Mouse (Mus musculus) heart, embryonic 14.5 days (tissue): ENCODE measurements around the gene Sft2d1. TPM values are rescaled to one million over a fixed set of nuclear protein-coding genes. Genes with fewer than 3 reads are reported as not detected.
A peak's percentile ranks its signal among the peaks of the same experiment; 100 is the strongest.

Experiments
- ATAC-seq: fragments of 200-750 bp; cut with Nextera tagmentation; 2 replicates; pipeline ENCODE4 v1.8.0; 2017; ENCODE audit warnings: low read depth, moderate TSS enrichment; ENCODE audit not compliant: insufficient number of reproducible peaks, insufficient read depth, low FRiP score
- H3K27ac ChIP-seq, 2 experiments: fragments of 200-500 bp in 1 of 2; fragments of 300-500 bp in 1 of 2; sonication (generic) in 1 of 2; replicated peaks in 1 of 2; 2 replicates each; pipeline ENCODE4 v1.5.1; 2012 to 2014; ENCODE audit warnings: low read depth in 2 of 2, low read length in 2 of 2, control low read depth in 1 of 2, mild to moderate bottlenecking in 1 of 2, mixed read lengths in 1 of 2; ENCODE audit not compliant: control insufficient read depth in 1 of 2, insufficient read depth in 1 of 2
- H3K27me3 ChIP-seq: fragments of 300-500 bp; sonication (generic); 2 replicates; pipeline ENCODE4 v1.6.1; 2014; ENCODE audit warnings: mild to moderate bottlenecking, low read length, control low read depth; ENCODE audit not compliant: control insufficient read depth, insufficient read depth
- H3K36me3 ChIP-seq: fragments of 300-500 bp; sonication (generic); 2 replicates; pipeline ENCODE4 v1.6.1; 2014; ENCODE audit warnings: mild to moderate bottlenecking, control low read depth, low read length, mixed read lengths; ENCODE audit not compliant: control insufficient read depth, insufficient read depth
- H3K4me1 ChIP-seq, 2 experiments: fragments of 200-500 bp in 1 of 2; fragments of 300-500 bp in 1 of 2; sonication (generic) in 1 of 2; 2 replicates each; pipeline ENCODE4 v1.6.1; 2012 to 2014; ENCODE audit warnings: low read length in 2 of 2, control low read depth in 1 of 2, mixed read lengths in 1 of 2; ENCODE audit not compliant: control insufficient read depth in 2 of 2, insufficient read depth in 2 of 2
- H3K4me2 ChIP-seq: fragments of 300-500 bp; sonication (generic); 2 replicates; pipeline ENCODE4 v1.6.1; 2014; ENCODE audit warnings: mild to moderate bottlenecking, low read length
- H3K4me3 ChIP-seq, 2 experiments: fragments of 200-500 bp in 1 of 2; fragments of 300-500 bp in 1 of 2; sonication (generic) in 1 of 2; 2 replicates each; pipeline ENCODE4 v1.5.1; 2012 to 2014; ENCODE audit warnings: low read length in 2 of 2, mild to moderate bottlenecking in 2 of 2, control low read depth in 1 of 2, low read depth in 1 of 2, moderate library complexity in 1 of 2; ENCODE audit not compliant: control insufficient read depth in 1 of 2, insufficient read depth in 1 of 2
- H3K9ac ChIP-seq: fragments of 300-500 bp; sonication (generic); 2 replicates; pipeline ENCODE4 v1.6.1; 2014; ENCODE audit warnings: mild to moderate bottlenecking, low read length
- H3K9me3 ChIP-seq: fragments of 300-500 bp; sonication (generic); 2 replicates; pipeline ENCODE4 v1.6.1; 2016; ENCODE audit warnings: low read length, control low read depth; ENCODE audit not compliant: control insufficient read depth
- WGBS: fragments of 180-500 bp; shearing (Covaris S2); extraction: QIAGEN DNeasy Blood & Tissue Kit; methylation state at CpG from one replicate; pipeline ENCODE4 v1.1.7; 2014; 5-methylcytosine and 5-hydroxymethylcytosine counted together
- polyA plus RNA-seq: library from polyadenylated mRNA; unstranded; fragments of >200 nt; fragmentation: Nextera tagmentation; extraction: Ambion mirVana; gene quantifications from 2 replicates; pipeline ENCODE4 v1.2.1, GENCODE M21; 2014

Sft2d1 gene
- polyA plus RNA-seq, 1 experiment from 2014 or later = 64.6 TPM

DNA sequence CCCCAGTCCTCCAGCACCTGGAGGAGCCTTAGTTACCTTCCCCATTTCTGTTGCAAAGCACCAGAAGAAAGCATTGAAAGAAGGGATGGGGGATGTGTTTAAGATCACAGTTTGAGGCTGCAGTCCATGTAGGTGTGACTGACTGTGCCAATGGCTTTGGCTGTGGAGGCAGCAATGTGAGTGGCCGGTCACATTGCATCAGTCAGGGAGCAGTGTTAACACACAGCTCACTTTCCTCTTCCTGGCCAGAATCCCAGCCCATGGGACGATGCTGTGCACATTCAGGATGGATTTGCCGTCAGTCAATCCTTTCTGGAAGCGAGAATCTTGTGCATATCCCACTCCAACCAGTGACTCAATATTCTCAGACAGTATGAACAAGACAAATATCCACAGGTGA is 38.0 kb downstream of the Sft2d1 start:
- Histone ChIP-seq H3K36me3 (no peaks in the 10 kb centered on the region), H3K27me3 (no peaks in the 10 kb centered on the region), H3K4me1 (no peaks in the 10 kb centered on the region), H3K9ac (no peak overlapping the region), H3K4me3 (no peak overlapping the region), H3K9me3 (no peaks in the 10 kb centered on the region), H3K4me2 (no peak overlapping the region), H3K27ac (no peak overlapping the region)
- ATAC-seq = no peak
- 85% methylated on average over 4 of the region's 4 CpGs for WGBS

DNA sequence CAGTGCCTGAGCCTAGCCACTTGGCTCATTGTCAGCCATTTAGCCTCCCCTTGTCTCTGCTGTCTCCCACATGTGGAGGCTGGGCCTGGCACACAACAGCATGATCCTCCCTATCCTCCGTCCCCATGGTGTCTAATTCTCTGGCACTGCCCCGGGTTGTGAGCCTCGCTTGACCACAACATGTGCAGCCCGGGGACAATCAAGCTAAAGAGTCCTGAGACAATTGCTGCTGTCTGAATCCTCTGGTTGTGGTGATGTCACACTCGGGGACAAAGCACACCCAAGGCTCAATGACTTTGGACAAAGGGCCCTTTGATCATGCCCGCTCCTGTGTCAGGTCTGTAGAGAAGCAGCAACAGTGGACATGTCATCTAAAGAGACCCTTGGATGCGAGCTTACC is 40.2 kb downstream of the Sft2d1 start:
- no peaks in the 10 kb centered on the region for H3K36me3 ChIP-seq
- no peak overlapping the region for H3K4me2 ChIP-seq
- no peaks in the 10 kb centered on the region for H3K4me1 ChIP-seq
- no peak overlapping the region for H3K9ac ChIP-seq
- H3K4me3 ChIP-seq = no peak overlapping the region
- no peak overlapping the region for H3K27ac ChIP-seq
- no peak for ATAC-seq
- H3K27me3 ChIP-seq = no peaks in the 10 kb centered on the region
- 70% methylated on average over 7 of the region's 7 CpGs for WGBS
- no peaks in the 10 kb centered on the region for H3K9me3 ChIP-seq

DNA sequence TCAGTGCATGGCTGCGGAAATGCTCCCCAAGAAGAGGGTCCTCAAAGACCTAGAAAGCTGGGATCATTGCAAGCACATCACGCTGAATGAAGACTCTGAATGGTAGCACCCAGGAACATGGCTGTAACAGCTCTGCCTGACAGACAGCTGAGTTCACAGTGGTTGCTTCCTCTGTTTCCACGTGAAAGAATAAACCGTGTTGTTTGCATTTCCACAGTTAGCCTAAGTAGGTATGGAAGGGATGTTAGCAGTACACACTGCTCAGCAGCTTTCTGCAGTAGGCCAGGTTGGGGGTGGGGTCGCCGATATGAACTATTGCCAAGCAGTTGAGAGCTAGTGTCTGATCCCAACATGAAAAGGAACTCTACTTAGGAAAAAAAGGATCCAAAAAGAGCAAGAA is 44.8 kb downstream of the Sft2d1 start, which contains the start of gene T2:
TSS of gene T2 (plus strand) at position 301 of the 400 bp plus-strand sequence.
- no peaks in the 10 kb centered on the region for H3K4me1 ChIP-seq
- no peak within 1 kb of the TSS for H3K27ac ChIP-seq
- H3K9ac ChIP-seq = no peak within 1 kb of the TSS
- no peak within 1 kb of the TSS for H3K4me2 ChIP-seq
- WGBS = 79% methylated on average over 6 of the region's 6 CpGs
- H3K36me3 ChIP-seq = no peaks in the 10 kb centered on the region
- no peak within 1 kb of the TSS for H3K4me3 ChIP-seq
- no peak for ATAC-seq
- no peaks in the 10 kb centered on the region for H3K27me3 ChIP-seq
- no peaks in the 10 kb centered on the region for H3K9me3 ChIP-seq

DNA sequence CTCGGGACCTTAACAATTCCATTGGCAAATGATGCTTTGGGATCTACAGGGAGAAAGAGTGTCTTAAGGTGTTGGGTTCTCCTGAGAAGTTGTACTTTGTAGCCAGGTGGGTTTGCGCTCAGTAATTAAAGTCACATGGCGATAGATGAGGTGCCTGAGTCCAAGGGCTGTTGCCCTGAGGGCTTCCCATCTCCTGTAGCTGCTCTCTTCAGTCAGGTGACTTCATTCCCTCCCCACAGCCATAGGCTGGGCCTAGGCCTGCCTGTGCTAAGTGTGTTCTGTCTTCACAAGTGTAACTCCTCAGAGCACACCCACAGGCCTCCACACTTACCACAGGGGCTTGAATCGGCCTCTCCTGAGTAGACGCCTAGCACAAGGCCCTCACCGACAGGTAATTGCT is 46.6 kb downstream of the Sft2d1 start:
- 84% methylated on average over 6 of the region's 6 CpGs for WGBS
- H3K4me1 ChIP-seq = no peaks in the 10 kb centered on the region
- no peak for ATAC-seq
- no peak overlapping the region for H3K4me2 ChIP-seq
- H3K9ac ChIP-seq = no peak overlapping the region
- no peak overlapping the region for H3K27ac ChIP-seq
- no peak overlapping the region for H3K4me3 ChIP-seq
- 0 out of 2 replicates have a peak, but pooled peaks cover 6% of the 10 kb centered on the region for H3K27me3 ChIP-seq
- H3K9me3 ChIP-seq = no peaks in the 10 kb centered on the region
- H3K36me3 ChIP-seq = no peaks in the 10 kb centered on the region

DNA sequence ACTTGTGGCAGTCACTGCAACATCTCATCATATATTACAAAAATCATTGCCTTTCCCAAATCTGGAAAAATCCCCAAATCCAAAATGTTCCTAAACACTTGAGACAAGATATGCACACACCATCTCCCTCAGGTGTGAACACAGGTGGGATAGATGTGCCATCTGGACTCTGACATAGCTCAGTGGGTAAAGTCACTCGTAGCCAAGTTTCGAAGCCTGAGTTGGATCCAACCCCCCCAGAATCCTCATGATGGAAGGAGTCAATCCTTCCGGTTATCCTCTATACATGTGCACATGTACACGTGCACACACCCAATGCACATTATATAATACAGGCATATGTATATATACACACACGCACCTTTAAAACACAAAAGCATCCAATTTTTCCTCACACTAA is 50.0 kb downstream of the Sft2d1 start:
- Histone ChIP-seq H3K27me3 (peaks cover 15% of the 10 kb centered on the region), H3K4me1 (no peaks in the 10 kb centered on the region), H3K4me2 (no peak overlapping the region), H3K27ac (no peak overlapping the region), H3K36me3 (no peaks in the 10 kb centered on the region), H3K4me3 (no peak overlapping the region), H3K9ac (no peak overlapping the region), H3K9me3 (no peaks in the 10 kb centered on the region)
- ATAC-seq = no peak
- WGBS = 86% methylated on average over 5 of the region's 5 CpGs

DNA sequence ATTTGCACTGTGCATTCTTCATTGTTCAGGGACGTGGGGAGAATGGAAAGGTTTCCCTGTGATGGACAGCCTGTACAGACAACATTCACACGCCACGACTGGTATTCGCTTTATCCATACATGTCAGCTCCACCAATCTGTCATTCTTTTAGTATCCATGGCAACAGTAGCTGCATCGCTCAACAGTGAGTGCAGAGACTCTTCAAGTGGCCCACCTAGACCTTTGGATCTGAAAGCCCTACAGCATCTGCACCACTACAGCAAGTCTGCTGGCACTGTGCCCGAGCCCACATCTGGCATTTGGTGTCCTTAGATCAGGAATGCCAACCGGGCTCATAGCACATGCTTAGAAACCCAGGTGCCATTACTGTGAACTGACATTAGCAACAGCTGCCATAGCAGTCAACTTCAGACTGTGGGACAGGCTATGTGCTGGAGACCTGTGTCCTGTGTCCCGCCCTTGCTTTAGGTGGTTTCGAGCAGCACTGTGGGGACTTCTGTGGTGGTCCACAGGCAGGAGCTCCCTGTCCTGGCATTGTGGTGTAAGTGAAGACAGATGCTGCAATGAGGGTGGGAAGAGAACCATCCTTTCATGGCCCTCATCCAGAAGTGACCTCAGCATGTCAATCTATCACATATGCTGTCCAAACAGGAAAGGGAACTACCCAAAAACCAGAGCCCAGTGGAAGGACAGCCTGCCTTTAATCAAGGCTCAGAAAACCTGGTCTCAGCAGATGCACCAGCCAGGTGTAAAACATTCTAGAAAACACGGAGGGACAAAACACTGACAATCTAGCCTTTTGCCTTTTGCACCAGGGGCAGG is 50.6 kb downstream of the Sft2d1 start:
- 81% methylated on average over 10 of the region's 10 CpGs for WGBS
- no peak overlapping the region for H3K4me3 ChIP-seq

DNA sequence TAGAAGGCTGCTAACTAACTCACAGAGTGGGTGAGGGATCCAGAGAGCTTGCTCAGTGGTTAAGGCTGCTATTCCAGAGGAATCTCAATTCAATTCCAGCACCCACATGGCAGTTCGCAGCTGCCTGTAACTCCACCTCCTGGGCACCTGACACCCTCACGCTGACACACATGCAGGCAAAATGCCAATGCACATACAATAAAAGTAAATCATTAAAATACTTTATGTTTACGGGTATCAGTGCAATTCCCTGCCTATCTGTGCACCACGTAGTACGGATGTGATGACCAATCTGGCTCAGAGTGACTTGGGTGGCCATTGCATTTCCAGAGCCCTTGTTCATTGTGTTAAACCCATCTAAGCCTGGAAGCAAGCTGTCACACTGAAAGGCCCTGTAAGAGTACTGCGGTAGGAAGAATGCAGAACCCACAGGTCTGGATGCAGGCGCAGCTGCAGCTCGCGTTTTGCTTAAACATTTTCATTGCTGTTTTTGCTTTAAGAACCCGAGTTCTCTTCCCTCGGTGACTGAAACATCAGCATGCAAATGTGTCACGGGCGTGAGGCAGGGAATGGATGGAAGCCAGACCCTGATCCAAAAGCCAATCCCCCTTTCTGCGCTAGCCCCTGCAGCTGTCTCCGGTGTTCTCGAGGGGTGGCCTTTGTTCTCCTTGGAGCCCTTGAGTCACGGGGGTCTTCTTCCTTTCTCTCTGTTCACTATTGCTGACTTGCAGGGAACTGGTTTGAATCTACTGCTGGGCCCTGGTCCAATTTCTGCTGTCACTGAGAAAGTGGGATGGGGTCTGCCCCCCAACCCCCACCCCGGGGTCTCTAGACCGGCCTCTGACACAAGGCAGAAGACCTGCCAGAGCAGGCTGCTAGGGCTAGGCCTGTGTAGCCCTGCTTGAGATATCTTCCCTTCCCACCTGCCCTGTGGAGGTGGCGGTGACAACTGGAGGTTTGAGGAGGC is 56.9 kb downstream of the Sft2d1 start:
- Histone ChIP-seq H3K4me1 (peaks cover 3 to 12% of the 10 kb centered on the region in 2 experiments; a peak in 3 of 4 replicates), H3K36me3 (no peaks in the 10 kb centered on the region), H3K4me3 (no peak overlapping the region), H3K27me3 (peaks cover 15% of the 10 kb centered on the region), H3K4me2 (peak overlapping the region; percentile 32), H3K9me3 (no peaks in the 10 kb centered on the region), H3K27ac (no peak overlapping the region), H3K9ac (0 out of 2 replicates have a peak overlapping the region, but pooled peaks have one; percentile 42)
- ATAC-seq = no peak
- WGBS = 24% methylated on average over 20 of the region's 20 CpGs

More for the DNA sequence above, 50.6 kb downstream of the Sft2d1 start:
- no peak overlapping the region for H3K4me2 ChIP-seq
- no peaks in the 10 kb centered on the region for H3K36me3 ChIP-seq
- no peaks in the 10 kb centered on the region for H3K9me3 ChIP-seq
- H3K27me3 ChIP-seq = peaks cover 15% of the 10 kb centered on the region
- no peak overlapping the region for H3K27ac ChIP-seq
- no peak overlapping the region for H3K9ac ChIP-seq
- ATAC-seq = no peak
- no peaks in the 10 kb centered on the region for H3K4me1 ChIP-seq
